Mouse (Mus musculus) spleen, adult 10 weeks (tissue): Measurements from ENCODE around the gene Gm20877. TPM values are rescaled to one million over a fixed set of nuclear protein-coding genes. Genes with fewer than 3 reads are reported as not detected.

ENCODE experiments used
- polyA plus RNA-seq: library from polyadenylated mRNA; stranded (reverse); fragments of 350-450 nt; fragmentation: Illumina TruSeq; extraction: RNeasy Lipid Tissue Mini Kit (QIAGEN cat#74804); gene quantifications from one replicate; pipeline ENCODE4 v1.2.3, GENCODE M21; 2015; ENCODE audit warnings: low replicate concordance; ENCODE audit not compliant: insufficient read depth

Gene Gm20877
- not detected for polyA plus RNA-seq

GRCm38 (mm10) chrY:17093573-17093972 lies at the start of gene Gm20877:
TSS of gene Gm20877 (plus strand) at chrY:17093873.

